21 mouse cellular contexts compared by ENCODE assay signal in genomic region chr3:37370407-37370806, GRCm38 (mm10). TPM values are rescaled to one million over a fixed set of nuclear protein-coding genes. Genes with fewer than 3 reads are reported as not detected.
DNase-seq lines count a peak whose midpoint lies in the region; ATAC-seq lines count a peak whose summit lies in the region.
"Had no signal": no experiment of that assay in that cellular context is flagged by ENCODE, and none has a peak within 500 bp of the region (broad histone marks: within the 10 kb centered on the region; RNA-seq: fewer than 3 reads in every experiment).

No protein-coding gene starts in this region.

- 30% methylated on average over 4 of the region's 4 CpGs for WGBS in limb, embryonic 15.5 days
- WGBS in forebrain, embryonic 10.5 days: 85% methylated on average over 4 of the region's 4 CpGs

- no peak overlapping the region for H3K9ac ChIP-seq in limb, embryonic 15.5 days
- H3K9ac ChIP-seq: embryonic facial prominence, embryonic 12.5 days; liver, embryonic 15.5 days; midbrain, embryonic 13.5 days had no signal

- peak; percentile 59 for ATAC-seq in activated CD4-positive, CD25-positive, alpha-beta regulatory T cell, adult 4 months
- ATAC-seq in limb, embryonic 15.5 days (ENCODE audit: insufficient number of reproducible peaks, low FRiP score, low TSS enrichment, low read depth): peak; percentile 49; the same call in 1 of the 2 replicates
- no peak for ATAC-seq in frontal cortex, adult (ENCODE audit: low TSS enrichment)
- ATAC-seq: forebrain, embryonic 16.5 days; lung, postnatal 0 days; midbrain, embryonic 13.5 days had no signal

- no peak overlapping the region for H3K4me2 ChIP-seq in limb, embryonic 15.5 days
- H3K4me2 ChIP-seq: embryonic facial prominence, embryonic 12.5 days; liver, embryonic 15.5 days; midbrain, embryonic 13.5 days had no signal

- H3K27ac ChIP-seq in limb, embryonic 15.5 days: no peak overlapping the region
- H3K27ac ChIP-seq in forebrain, embryonic 10.5 days: no peak overlapping the region
- H3K27ac ChIP-seq: embryonic facial prominence, embryonic 12.5 days; hindbrain, embryonic 10.5 days; liver, embryonic 15.5 days; midbrain, embryonic 13.5 days had no signal

- no peaks in the 10 kb centered on the region for H3K9me3 ChIP-seq in limb, embryonic 15.5 days
- no peaks in the 10 kb centered on the region for H3K9me3 ChIP-seq in forebrain, embryonic 10.5 days
- H3K9me3 ChIP-seq: embryonic facial prominence, embryonic 12.5 days; hindbrain, embryonic 10.5 days; liver, embryonic 15.5 days; midbrain, embryonic 13.5 days had no signal

- H3K4me1 ChIP-seq in limb, embryonic 15.5 days: peaks cover 31% of the 10 kb centered on the region
- no peaks in the 10 kb centered on the region for H3K4me1 ChIP-seq in forebrain, embryonic 10.5 days
- H3K4me1 ChIP-seq: embryonic facial prominence, embryonic 12.5 days; hindbrain, embryonic 10.5 days; liver, embryonic 15.5 days; midbrain, embryonic 13.5 days had no signal

- H3K36me3 ChIP-seq in limb, embryonic 15.5 days: no peaks in the 10 kb centered on the region
- H3K36me3 ChIP-seq in forebrain, embryonic 10.5 days (replicated peaks): no peaks in the 10 kb centered on the region
- H3K36me3 ChIP-seq: embryonic facial prominence, embryonic 12.5 days; hindbrain, embryonic 10.5 days; liver, embryonic 15.5 days; midbrain, embryonic 13.5 days had no signal

- H3K27me3 ChIP-seq in limb, embryonic 15.5 days: no peaks in the 10 kb centered on the region
- no peaks in the 10 kb centered on the region for H3K27me3 ChIP-seq in forebrain, embryonic 10.5 days (ENCODE audit: poor library complexity, severe bottlenecking)
- H3K27me3 ChIP-seq: embryonic facial prominence, embryonic 12.5 days; liver, embryonic 15.5 days; midbrain, embryonic 13.5 days had no signal

- H3K4me3 ChIP-seq in limb, embryonic 15.5 days: no peak overlapping the region
- H3K4me3 ChIP-seq in forebrain, embryonic 10.5 days: no peak overlapping the region
- H3K4me3 ChIP-seq: embryonic facial prominence, embryonic 12.5 days; hindbrain, embryonic 10.5 days; liver, embryonic 15.5 days; midbrain, embryonic 13.5 days had no signal

- peak; percentile 31 for DNase-seq in heart, adult 8-10 months (ENCODE audit: low spot score)
- DNase-seq in heart, postnatal 4 days: no peak
- DNase-seq in 416B (ENCODE audit: low read depth): peak; percentile 13
- DNase-seq in urinary bladder, postnatal 10 days (ENCODE audit: low spot score): no peak
- no peak for DNase-seq in forebrain, embryonic 10.5 days (ENCODE audit: extremely low spot score, low spot score)
- DNase-seq: cerebellum, adult 9-10 months; kidney, adult 2 months; kidney, postnatal 36 days; layer of hippocampus, adult 9-11 months; right cerebral cortex, postnatal 14 days; spleen, adult 18-20 months; thymus, postnatal 36 days had no signal

RNA-seq across cellular contexts. Expression of gene Fgf2, which starts 22.3 kb away (rescaled TPM):
- total RNA-seq in heart, adult 8-10 months (2022): 10 to 100 TPM in 2 of 4 experiments, 1 to 10 TPM in 2; 9.2 to 15.7 (median 12.1) TPM
- 1 to 10 TPM; 3.2 to 3.5 TPM for total RNA-seq in heart, postnatal 4 days (2021)
- under 1 TPM; 0.45 to 0.65 TPM for polyA plus RNA-seq in activated CD4-positive, CD25-positive, alpha-beta regulatory T cell, adult 4 months (2017; shearing (Covaris generic))
- 5.6 and 7.5 TPM in 2 replicates for polyA plus RNA-seq in limb, embryonic 15.5 days (2015; fragmentation: Nextera tagmentation; extraction: Ambion mirVana)
- polyA plus RNA-seq in forebrain, embryonic 10.5 days (2016; fragmentation: Nextera tagmentation; extraction: Ambion mirVana): 0.36 and 0.80 TPM in 2 replicates

RNA-seq across cellular contexts. Expression of gene Spata5, which starts 49.3 kb away (rescaled TPM):
- total RNA-seq in heart, adult 8-10 months (2022): 10 to 100 TPM; 12.4 to 15.8 (median 15.4) TPM
- 10 to 100 TPM; 25.4 to 28.9 TPM for total RNA-seq in heart, postnatal 4 days (2021)
- 10 to 100 TPM; 24.6 to 30.7 TPM for polyA plus RNA-seq in activated CD4-positive, CD25-positive, alpha-beta regulatory T cell, adult 4 months (2017; shearing (Covaris generic))
- polyA plus RNA-seq in limb, embryonic 15.5 days (2015; fragmentation: Nextera tagmentation; extraction: Ambion mirVana): 33.9 and 36.1 TPM in 2 replicates
- polyA plus RNA-seq in forebrain, embryonic 10.5 days (2016; fragmentation: Nextera tagmentation; extraction: Ambion mirVana): 56.2 and 56.4 TPM in 2 replicates

RNA-seq across cellular contexts. Expression of gene Nudt6, which starts 49.6 kb away (rescaled TPM):
- total RNA-seq in heart, adult 8-10 months (2022): 10 to 100 TPM; 32.4 to 40.0 (median 33.8) TPM
- 10 to 100 TPM; 15.0 to 15.1 TPM for total RNA-seq in heart, postnatal 4 days (2021)
- polyA plus RNA-seq in activated CD4-positive, CD25-positive, alpha-beta regulatory T cell, adult 4 months (2017; shearing (Covaris generic)): 10 to 100 TPM; 10.9 to 16.7 TPM
- 4.9 and 5.0 TPM in 2 replicates for polyA plus RNA-seq in limb, embryonic 15.5 days (2015; fragmentation: Nextera tagmentation; extraction: Ambion mirVana)
- 4.5 and 5.1 TPM in 2 replicates for polyA plus RNA-seq in forebrain, embryonic 10.5 days (2016; fragmentation: Nextera tagmentation; extraction: Ambion mirVana)

RNA-seq across cellular contexts. Expression of gene Cetn4, which starts 57.9 kb away (rescaled TPM):
- total RNA-seq in heart, adult 8-10 months (2022): 1 to 10 TPM in 1 of 4 experiments, under 1 TPM in 3; 0.52 to 1.1 (median 0.61) TPM
- total RNA-seq in heart, postnatal 4 days (2021): 1 to 10 TPM; 1.6 to 2.0 TPM
- polyA plus RNA-seq in activated CD4-positive, CD25-positive, alpha-beta regulatory T cell, adult 4 months (2017; shearing (Covaris generic)): under 1 TPM; 0.31 to 0.75 TPM
- 2.5 and 3.5 TPM in 2 replicates for polyA plus RNA-seq in limb, embryonic 15.5 days (2015; fragmentation: Nextera tagmentation; extraction: Ambion mirVana)
- 2.4 and 2.7 TPM in 2 replicates for polyA plus RNA-seq in forebrain, embryonic 10.5 days (2016; fragmentation: Nextera tagmentation; extraction: Ambion mirVana)

RNA-seq across cellular contexts. Expression of gene Bbs12, which starts 58.1 kb away (rescaled TPM):
- 1 to 10 TPM in 3 of 4 experiments, under 1 TPM in 1; 0.52 to 1.2 (median 1.1) TPM for total RNA-seq in heart, adult 8-10 months (2022)
- 1 to 10 TPM; 2.2 to 2.7 TPM for total RNA-seq in heart, postnatal 4 days (2021)
- polyA plus RNA-seq in activated CD4-positive, CD25-positive, alpha-beta regulatory T cell, adult 4 months (2017; shearing (Covaris generic)): 1 to 10 TPM; 5.8 to 6.6 TPM
- polyA plus RNA-seq in limb, embryonic 15.5 days (2015; fragmentation: Nextera tagmentation; extraction: Ambion mirVana): 6.7 and 8.0 TPM in 2 replicates
- polyA plus RNA-seq in forebrain, embryonic 10.5 days (2016; fragmentation: Nextera tagmentation; extraction: Ambion mirVana): 9.8 and 10.2 TPM in 2 replicates

Comparison
In these comparisons a context has a peak if more than half of its experiments do, and no peak if none do; other contexts are left out.
1. DNase-seq: peak in heart, adult 8-10 months (single experiment) and 416B (single experiment); none in heart, postnatal 4 days (single experiment), urinary bladder, postnatal 10 days (single experiment) and forebrain, embryonic 10.5 days (single experiment).